Mouse (Mus musculus): Measurements from ENCODE around the gene Aoc3.
"Not testable (repeated sequence)": the region's sequence is repeated elsewhere in the genome, so short reads cannot be mapped to it uniquely, and the experiment has no call there.

Gene Aoc3

DNA sequence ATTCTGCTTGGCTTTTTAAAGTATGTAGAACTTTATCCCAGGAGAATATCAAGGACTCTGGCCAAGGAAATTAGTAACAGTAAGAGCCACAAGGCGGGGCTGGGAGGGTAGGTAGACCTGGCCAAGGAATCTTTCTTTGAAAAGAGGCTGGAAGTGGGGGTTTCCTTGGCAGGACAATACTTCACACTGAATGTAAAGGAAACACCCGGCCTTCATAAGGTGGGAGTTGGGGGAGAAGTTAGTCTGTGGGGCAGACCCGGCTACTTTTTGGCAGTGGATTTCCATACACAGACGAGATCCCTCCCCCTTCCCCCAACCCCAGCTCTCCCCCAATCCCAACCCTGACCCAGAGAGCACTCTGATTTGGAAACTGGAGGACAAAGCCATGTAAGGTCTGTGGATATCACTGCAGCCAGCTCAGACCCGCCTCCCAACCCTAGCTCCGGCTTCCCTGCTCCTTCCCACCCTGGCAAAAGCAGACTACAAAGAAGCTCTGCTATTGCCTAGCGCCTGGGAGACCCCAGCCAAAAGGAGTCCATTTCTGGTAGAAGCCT, at the start of gene Aoc3:
Gene Aoc3, plus strand, starts transcription at position 235 of the 554 bp plus-strand sequence.
- no peak for DNase-seq

DNA sequence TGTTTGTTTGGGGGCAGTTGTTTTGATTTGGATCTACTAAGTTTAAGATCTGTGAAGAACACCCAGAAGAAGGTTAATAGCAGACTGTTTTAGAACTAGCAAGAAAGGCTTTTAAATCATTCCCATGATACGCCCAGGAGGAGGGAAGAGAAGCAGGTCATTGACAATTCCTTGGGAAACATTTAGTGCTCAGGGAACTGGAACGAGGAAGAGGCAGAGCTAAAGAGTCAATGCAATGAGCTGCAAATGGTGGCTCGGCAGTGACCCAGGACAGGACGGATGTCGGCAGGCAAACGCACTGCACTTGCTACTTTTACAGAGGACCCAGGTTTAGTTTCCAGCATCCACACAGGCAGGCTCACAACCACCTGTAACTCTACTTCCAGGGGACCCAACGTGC, 49.6 kb upstream of the Aoc3 start:
- DNase-seq = no peak

DNA sequence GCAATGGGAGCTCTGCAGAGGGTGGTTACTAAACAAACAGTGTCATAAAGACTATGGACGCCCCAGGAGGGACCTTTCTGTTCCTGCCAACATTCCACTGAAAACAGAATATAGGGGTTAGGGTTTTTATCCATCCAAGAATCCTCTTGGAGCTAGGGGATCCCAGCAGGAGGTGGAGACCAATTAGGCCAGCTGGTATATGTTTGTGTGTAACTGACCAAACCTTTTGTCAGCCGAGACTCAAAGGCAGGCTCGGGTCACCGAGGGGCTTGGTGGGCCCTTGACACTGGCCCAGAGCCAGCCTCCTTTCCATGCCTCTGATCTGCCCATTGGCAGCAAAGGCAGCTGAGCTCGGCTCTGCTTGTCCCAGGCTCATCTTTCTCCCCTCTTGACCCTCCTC, 47.5 kb upstream of the Aoc3 start:
- no peak for DNase-seq

DNA sequence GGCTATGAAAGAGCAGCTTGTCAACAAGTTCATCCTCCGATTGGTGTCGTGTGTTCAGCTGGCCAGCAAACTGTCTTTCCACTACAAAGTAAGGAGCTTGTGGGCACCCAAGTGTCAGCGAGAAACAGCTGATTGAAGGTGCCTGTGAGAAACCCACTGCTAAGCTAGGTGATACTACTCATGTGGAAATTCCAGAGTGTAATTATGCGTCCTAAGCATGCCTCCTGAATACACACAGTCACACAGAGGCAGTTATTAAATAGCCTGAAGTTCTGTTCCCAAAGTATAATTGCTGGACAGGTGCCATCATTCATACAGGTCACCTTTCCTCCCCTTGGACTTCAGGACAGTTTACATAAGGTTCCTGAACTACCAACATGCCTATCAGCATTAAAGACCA, 46.6 kb upstream of the Aoc3 start:
- no peak for DNase-seq

DNA sequence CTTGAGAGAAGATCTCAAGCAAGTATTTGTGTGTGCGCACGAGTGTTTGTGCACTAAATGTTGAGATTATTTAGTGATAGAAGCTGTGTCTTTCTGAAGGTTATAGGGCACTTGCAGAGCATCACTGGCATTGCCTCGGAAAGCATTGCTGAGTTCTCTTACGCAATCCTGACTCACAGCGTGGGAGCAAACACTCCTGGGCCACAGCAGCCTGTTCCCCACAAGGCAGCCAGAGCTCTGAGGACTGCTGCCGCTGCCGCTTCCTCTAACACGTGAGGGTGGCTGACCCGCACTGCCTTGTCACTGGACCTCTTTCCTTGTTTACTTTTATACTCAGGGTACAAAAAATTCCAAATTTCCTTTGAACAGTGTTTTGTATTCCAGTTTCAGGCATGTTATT, 43.1 kb upstream of the Aoc3 start:
- DNase-seq = no peak

DNA sequence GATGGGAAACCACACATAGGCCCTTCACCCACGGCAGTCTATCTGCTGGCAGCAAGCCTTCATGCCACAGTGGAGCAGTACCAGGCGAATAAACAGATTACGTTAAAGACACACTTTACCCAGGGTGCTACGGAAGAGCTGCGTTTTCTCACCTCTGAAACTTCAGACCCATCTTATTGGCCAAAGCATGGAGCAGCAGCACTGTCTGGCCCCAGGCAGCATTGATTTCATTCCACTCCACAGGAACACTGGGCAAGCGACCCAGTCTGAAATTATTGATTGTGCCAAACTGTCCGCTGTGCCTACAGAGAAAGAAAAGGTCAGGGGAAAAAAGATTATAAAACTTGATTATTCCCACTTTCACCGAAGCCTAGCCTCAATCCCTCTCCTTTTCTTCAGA, 39.2 kb upstream of the Aoc3 start:
- DNase-seq = no peak

DNA sequence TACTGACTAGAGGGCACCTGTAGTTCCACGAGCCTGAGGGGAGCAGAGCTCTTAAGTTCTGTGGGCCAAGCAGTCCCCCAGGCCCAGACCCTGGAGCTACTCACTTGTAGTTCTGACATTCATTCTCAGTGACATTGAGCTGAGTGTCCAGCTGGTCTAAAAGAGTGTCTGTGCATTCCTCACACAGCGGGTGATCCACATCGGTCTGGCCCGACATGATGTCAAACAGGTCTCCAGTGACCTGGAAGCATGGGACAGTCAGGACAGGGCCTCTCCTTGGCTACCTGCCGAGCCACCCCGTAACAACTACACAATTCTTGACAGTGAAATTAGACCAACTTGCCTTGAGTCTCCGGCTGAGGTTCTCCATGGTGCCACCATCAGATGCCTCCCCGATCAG, 35.2 kb upstream of the Aoc3 start:
- DNase-seq = no peak

DNA sequence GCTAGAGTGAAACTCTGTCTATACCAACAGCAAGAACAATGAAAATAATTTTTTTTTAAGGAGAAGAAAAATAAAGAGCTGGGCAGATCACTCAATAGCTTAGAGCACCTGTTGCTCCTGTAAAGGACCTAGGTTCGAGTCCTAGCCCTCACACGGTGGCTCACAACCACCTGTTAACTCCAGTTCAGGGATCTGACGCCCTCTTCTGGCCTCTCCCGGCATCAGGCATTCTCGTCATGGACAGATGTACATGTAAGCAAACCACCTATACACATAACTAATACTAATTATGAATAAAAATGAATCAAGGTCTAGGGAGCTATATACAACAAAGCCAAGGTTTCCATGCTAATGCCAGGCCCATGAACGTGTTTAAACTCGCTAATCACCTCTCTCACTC, 29.5 kb upstream of the Aoc3 start:
- no peak for DNase-seq

DNA sequence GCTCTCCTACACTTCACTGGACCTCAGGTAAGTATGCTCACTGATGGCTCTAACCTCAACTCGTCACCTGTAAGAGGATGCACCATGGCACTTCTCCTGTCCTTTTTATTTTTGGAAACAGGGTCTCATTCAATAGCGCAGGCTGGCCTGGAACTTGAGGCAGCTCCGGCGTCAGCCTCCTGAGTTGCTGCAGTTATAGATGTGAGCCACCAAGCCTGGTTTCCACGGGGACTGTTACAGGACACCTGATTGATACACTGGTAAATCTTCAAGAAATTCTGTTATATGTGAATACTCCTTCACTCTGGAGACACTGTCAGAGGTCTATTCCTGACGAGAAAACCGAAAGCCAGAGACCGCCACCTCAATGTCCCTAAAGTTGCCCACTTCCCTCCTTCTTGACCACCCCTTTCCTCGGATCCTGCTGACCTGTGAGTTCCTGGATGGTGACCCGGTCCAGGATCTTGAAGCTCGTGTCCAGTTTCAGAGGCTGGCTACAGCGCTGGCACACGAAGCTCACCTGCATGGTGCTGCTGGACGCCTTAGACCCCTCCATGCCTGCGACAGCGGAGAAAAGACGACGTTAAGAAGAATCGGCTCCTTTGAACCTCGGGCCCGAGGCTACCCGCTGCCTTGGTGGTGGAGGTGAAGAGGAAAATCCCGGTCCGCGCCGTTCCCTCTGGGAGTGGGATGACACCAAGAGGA, 29.0 kb upstream of the Aoc3 start:
- DNase-seq = no peak

DNA sequence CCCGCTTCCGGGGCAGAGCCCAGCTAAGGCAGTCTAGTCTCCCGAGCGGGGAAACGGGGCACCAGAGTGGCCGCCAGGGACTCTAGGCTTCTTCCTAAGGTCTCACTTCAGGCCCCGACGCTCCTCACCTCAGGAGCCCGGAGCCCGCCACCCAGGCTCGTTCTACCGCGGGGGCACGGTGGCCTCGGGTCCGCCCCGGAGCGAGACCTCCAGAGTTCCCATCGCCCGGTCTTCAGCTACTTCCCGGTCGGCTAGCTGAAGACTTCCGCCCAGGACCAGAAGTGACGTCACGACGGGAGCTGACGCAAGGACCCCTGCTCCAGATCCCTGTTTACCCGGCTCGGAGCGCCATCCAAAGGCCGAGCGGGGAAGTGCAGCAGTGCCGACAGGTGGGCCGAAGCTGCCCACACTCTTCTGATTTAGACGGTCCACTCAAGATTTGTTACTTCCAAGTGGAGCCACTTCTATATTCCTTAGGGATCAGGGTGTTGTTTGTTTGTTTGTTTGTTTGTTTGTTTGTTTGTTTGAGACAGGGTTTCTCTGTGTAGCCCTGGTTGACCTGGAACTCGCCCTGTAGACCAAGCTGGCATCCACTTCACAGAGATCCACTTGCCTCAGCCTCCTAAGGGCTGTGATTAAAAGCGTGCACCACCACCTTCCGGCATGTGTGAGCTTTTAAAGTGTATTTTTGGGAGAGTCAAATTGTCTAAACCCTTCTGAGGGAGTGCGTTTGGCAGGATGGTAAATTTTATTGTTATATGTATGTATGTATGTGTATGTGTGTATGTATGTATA, 28.2 kb upstream of the Aoc3 start, which contains the start of gene Becn1:
Gene Becn1, minus strand, starts transcription at position 283 of the 795 bp plus-strand sequence.
- DNase-seq = peak; percentile 95

DNA sequence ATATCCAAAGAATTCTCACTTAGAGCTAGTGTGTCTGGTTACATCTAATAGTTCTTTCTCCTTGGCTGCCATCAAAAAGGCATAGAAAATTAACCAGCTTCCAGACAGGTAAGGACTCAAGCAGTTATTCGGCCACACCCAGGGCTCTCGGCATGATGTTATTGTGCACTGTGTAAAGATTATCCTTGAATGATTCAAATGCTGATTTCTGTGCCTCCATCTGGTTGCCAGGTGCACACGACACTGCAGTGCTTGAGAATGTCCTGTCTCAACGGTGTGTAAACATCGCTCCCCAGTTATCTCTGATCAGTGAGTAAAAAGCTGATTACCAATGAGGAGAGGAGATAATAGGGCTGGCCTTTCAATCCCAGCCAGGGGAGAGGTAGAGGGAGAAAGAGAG, 22.7 kb upstream of the Aoc3 start:
- DNase-seq = no peak

DNA sequence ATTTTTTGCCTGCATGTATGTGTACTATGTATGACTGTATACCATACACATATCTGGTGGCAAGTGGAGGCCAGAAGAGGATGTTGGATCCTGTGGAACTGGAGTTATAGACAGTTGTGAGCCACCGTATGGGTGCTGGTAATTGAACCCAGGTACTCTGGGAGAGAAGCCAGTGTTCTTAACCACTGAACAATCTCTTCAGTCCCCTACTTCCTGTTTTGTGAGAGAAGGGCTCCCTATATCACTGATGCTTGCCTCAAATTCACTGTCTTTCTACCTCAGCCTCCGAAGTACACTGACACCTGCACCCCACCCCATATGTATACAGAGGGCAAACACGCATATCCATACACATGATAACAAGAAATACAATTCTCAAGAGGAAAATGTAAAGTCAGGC, 19.3 kb upstream of the Aoc3 start:
- DNase-seq = no peak

DNA sequence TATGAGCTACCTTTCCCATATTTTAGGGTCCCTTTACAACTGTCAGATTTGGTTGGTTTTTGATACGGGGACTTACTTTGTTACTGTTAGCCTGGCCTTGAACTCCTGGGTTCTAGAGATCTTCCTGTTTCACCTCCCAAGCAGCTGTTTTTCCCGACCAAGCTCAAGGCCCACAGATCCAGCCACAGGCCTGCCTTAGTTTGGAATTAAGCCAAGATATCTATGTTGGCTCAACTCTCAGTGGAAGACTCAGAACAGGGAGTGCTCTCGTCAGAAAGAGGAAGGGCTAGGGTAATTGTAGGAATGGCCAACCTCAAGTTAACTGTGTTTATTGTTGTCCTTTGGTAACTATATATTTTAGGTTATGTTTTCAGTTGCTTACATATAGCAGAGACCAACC, 18.3 kb upstream of the Aoc3 start:
- DNase-seq = no peak

DNA sequence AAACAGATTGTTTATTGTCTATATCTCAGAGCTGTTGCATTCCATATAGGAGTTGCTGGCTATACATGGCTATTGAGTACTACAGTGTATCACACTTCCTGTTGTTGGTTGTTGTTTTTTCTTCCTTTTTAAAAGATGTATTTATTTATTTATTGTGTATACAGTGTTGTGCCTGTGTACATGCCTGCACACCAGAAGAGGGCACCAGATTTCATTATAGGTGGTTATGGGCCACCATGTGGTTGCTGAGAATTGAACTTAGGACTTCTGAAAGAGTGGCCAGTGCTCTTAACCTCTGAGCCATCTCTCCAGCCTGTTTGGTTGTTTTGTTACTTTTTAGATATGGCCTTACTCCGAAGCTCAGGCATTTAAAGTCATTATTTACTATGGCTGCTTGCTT, 15.8 kb upstream of the Aoc3 start:
- DNase-seq = no peak

DNA sequence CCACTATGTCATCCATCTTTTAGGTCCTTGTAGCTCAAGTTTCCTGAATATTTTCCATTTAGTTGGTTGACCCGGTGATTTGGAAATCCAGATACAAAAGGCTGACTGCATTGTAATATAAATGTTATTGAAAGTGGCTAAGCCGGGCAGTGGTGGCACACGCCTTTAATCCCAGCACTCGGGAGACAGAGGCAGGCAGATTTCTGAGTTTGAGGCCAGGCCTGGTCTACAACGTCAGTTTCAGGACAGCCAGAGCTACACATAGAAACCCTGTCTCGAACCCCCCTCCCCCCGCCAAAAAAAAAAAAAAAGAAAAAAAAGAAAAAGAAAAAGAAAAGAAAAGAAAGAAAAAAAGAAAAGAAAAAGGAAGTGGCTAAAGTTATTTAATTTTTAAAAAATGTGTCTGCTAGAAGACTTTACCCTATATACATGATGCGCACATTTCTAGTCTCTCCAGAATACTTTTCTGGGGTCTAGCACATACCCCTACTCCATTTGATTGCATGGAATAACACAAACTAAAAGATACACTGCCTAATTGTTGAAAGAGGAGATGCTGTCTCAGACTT, 15.2 kb upstream of the Aoc3 start:
- DNase-seq = no peak

DNA sequence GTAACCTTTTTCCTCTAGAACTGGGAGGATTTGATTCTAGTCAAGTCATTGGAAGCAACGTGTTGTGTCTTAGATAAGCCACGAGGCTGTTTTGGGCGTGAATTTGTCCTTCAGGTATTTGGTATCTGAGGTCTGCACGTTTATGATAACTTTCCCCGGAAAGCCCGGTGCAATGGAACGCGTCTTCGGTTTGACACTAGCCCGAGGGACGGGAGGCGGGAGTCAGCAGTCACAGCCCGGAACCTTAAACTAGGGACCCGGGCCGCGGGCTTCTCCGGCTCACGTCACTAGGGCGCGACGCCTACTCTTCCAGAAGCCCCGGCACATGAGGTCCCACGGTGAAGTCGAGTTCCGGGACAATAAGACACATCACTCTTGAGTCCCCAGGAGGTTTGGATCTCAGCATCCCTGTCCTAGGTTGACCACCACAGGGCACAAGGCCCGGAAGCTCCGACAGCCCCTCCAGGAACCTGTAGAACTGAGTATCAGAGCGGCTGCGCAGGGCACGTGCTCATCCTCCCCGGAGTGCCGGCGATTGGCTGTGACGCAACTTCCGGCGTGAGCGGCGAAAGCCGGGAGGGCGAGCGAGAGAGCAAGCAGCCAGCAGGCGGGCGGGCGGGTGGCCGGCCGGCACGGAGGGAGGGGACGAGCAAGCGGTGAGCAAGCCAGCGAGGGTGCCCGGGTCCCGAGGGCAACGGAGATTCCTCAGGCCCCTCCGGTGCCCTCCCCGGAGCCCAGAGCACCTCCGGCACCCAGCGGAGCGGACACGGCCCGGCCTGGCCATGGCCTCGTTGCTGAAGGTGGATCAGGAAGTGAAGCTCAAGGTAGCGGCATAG, 14.5 kb upstream of the Aoc3 start, which contains the start of gene Psme3:
Gene Psme3, plus strand, starts transcription at position 549 of the 836 bp plus-strand sequence.
- peak; percentile 89 for DNase-seq

DNA sequence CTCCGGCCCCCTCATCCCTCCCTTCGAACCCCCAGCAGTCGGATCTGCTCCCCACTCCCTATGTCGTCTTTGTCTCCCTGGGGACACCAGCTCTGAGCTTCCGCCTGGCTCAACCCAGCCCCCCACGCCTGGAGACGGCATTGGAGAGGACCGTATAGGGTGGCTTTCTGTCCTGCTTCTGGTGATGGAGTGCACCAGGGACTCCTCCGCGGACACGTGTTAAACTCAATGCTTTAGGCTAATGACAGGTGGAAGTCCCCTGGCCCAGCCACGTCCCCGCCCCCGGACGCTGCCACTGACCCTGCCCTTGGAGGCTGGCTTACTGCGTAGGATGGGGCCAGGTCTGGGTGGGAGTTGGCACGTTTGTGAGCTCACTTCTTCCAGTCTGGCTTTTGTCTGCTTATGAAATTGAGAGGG, 13.9 kb upstream of the Aoc3 start:
- no peak for DNase-seq

DNA sequence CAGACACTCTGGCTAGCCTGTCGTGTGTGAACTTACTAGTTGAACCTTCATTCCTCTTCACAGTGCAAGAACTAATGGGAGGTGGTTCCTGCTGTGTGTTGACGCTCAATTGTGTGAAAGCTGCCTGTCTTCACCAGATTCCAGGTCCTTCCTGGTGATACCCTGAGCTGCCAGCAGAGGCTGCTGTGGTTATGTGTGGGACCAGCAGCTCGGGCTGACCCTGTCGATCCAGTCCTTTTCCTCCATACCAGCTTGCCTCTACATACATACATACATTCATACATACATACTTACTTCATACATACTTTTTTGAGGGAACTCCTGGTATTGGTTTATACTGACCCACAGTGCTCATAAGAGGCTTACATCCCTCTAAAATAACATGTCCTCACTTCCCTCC, 6.8 kb upstream of the Aoc3 start:
- DNase-seq = peak; percentile 44

DNA sequence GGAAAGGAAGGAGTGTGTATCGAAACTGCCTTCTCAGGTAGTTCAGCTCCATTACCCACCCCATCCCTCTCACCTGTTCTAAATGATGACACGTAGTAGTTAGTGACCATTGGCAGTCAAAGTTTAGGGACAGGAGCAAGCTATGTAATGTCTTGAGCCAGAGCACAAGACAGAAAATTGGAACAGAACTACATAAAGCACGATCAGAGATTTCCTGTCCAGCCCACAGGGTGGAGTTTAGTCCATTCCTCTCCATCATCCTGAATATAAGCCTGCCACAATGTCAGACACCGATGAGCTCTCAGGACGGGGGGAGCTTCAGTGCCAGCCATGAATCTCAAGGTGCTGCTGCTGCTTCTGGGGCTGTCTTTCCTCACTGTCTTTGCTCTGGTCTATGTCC, 5.6 kb upstream of the Aoc3 start, which contains the start of gene Aoc2:
Gene Aoc2, plus strand, starts transcription at position 301 of the 400 bp plus-strand sequence.
- DNase-seq = no peak

DNA sequence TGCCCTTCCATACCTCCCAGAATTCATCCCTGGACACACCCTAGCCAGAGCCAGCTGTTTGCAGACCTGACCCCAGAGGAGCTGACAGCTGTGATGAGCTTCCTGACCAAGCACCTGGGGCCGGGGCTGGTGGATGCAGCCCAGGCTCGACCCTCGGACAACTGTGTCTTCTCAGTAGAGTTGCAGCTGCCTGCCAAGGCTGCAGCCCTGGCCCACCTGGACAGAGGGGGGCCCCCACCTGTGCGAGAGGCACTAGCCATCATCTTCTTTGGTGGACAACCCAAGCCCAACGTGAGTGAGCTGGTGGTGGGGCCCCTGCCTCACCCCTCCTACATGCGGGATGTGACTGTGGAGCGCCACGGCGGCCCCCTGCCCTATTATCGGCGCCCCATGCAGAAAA, 5.2 kb upstream of the Aoc3 start:
- not testable (repeated sequence) for DNase-seq

DNA sequence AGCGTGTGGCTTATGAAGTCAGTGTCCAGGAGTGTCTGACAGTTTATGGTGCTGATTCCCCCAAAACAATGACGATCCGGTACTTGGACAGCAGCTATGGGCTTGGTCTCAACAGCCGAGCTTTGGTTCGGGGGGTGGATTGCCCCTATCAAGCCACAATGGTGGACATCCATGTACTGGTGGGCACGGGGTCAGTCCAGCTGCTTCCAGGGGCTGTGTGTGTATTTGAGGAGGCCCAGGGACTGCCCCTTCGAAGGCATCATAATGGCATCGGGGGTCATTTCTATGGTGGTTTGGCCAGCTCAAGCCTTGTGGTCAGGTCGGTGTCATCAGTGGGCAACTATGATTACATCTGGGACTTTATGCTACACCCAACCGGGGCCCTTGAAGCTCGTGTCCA, 4.3 kb upstream of the Aoc3 start:
- DNase-seq = no peak

DNA sequence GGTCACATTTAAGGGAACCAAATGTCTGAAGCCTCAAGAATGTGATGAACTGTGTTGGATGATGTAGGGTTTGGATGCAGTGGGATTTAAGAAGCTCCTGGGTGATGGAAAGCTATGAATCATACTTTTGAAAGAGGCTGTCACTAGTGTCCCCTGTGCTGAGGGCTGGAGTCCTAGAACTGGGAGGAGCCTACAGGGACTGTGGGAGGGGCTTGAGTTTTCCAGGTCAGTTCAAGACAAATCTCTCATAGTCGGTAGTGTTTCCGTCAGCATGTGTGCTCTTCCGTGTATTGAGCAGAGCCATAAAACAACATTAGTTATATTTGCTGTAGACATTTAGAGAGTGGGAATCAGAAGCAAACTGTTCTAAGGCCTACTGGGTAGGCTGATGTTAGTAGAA, 3.1 kb upstream of the Aoc3 start:
- DNase-seq = no peak

All from cerebellum, adult 11 months (tissue).